Mouse (Mus musculus) C2C12 (cell line): ENCODE data around the gene Spef1.
A peak's percentile ranks its signal among the peaks of the same experiment; 100 is the strongest.

ENCODE experiments used
- CTCF ChIP-seq: IDR thresholded peaks from one replicate; pipeline ENCODE4 v1.5.1; 2011; ENCODE audit not compliant: control insufficient read depth, insufficient read depth, insufficient read length
- USF1 ChIP-seq: IDR thresholded peaks from one replicate; pipeline ENCODE4 v1.6.1; 2011; ENCODE audit warnings: low read depth, mild to moderate bottlenecking, control low read depth, moderate library complexity

GRCm38 (mm10) chr2:131204410-131204981 lies 17.4 kb upstream of the Spef1 start:
- TF ChIP-seq CTCF: no peak
- peak; percentile 69 for TF ChIP-seq USF1
